Mouse (Mus musculus) midbrain, embryonic 11.5 days (tissue): Measurements from ENCODE around the gene Slco4c1. TPM values are rescaled to one million over a fixed set of nuclear protein-coding genes. Genes with fewer than 3 reads are reported as not detected.

Experiments used
- ATAC-seq: fragments of 200-750 bp; cut with Nextera tagmentation; 2 replicates; pipeline ENCODE4 v1.8.0; 2017; ENCODE audit warnings: moderate TSS enrichment, moderate library complexity; ENCODE audit not compliant: low FRiP score
- DNase-seq: peaks from one replicate; pipeline ENCODE4 v3.0.0; 2015; ENCODE audit warnings: low spot score; ENCODE audit errors: missing footprints
- H3K27ac ChIP-seq: fragments of 300-500 bp; sonication (generic); 2 replicates; pipeline ENCODE4 v1.5.1; 2014; ENCODE audit warnings: low read depth, low read length
- H3K27me3 ChIP-seq: fragments of 300-500 bp; sonication (generic); 2 replicates; pipeline ENCODE4 v1.6.1; 2014; ENCODE audit warnings: mild to moderate bottlenecking, low read length, moderate library complexity, mixed read lengths; ENCODE audit not compliant: control insufficient read depth, insufficient read depth
- H3K36me3 ChIP-seq: fragments of 300-500 bp; sonication (generic); 2 replicates; pipeline ENCODE4 v1.6.1; 2014; ENCODE audit warnings: mild to moderate bottlenecking, low read length, moderate library complexity, mixed read lengths; ENCODE audit not compliant: control insufficient read depth, insufficient read depth
- H3K4me1 ChIP-seq: fragments of 300-500 bp; sonication (generic); 2 replicates; pipeline ENCODE4 v1.6.1; 2014; ENCODE audit warnings: low read length; ENCODE audit not compliant: control insufficient read depth, insufficient read depth
- H3K4me2 ChIP-seq: fragments of 300-500 bp; sonication (generic); 2 replicates; pipeline ENCODE4 v1.6.1; 2014; ENCODE audit warnings: mild to moderate bottlenecking, moderate library complexity
- H3K4me3 ChIP-seq: fragments of 300-500 bp; sonication (generic); 2 replicates; pipeline ENCODE4 v1.5.1; 2014; ENCODE audit warnings: low read depth, low read length
- H3K9ac ChIP-seq: fragments of 300-500 bp; sonication (generic); 2 replicates; pipeline ENCODE4 v1.6.1; 2014; ENCODE audit warnings: low read length
- H3K9me3 ChIP-seq: fragments of 300-500 bp; sonication (generic); 2 replicates; pipeline ENCODE4 v1.6.1; 2016; ENCODE audit warnings: low read length; ENCODE audit not compliant: control insufficient read depth
- WGBS: fragments of 180-500 bp; shearing (Covaris S2); extraction: QIAGEN DNeasy Blood & Tissue Kit; methylation state at CpG from one replicate; pipeline ENCODE4 v1.1.7; 2014; 5-methylcytosine and 5-hydroxymethylcytosine counted together
- polyA plus RNA-seq: library from polyadenylated mRNA; unstranded; fragments of >200 nt; fragmentation: Nextera tagmentation; extraction: Ambion mirVana; gene quantifications from 2 replicates; pipeline ENCODE4 v1.2.1, GENCODE M21; 2014

Slco4c1 gene
- polyA plus RNA-seq, 1 experiment from 2014 or later = 0.04 TPM

GRCm38 (mm10) chr1:96794690-96795089 lies 77.3 kb downstream of the Slco4c1 start:
- H3K9me3 ChIP-seq = no peaks in the 10 kb centered on the region
- H3K36me3 ChIP-seq = no peaks in the 10 kb centered on the region
- no peak overlapping the region for H3K9ac ChIP-seq
- H3K27me3 ChIP-seq = no peaks in the 10 kb centered on the region
- no peak overlapping the region for H3K27ac ChIP-seq
- no peak for ATAC-seq
- no peaks in the 10 kb centered on the region for H3K4me1 ChIP-seq
- DNase-seq = no peak
- no peak overlapping the region for H3K4me3 ChIP-seq
- no peak overlapping the region for H3K4me2 ChIP-seq
- 87% methylated on average over 4 of the region's 4 CpGs for WGBS

GRCm38 (mm10) chr1:96794290-96794689 lies 77.7 kb downstream of the Slco4c1 start:
- Histone ChIP-seq H3K4me2 (no peak overlapping the region), H3K27me3 (no peaks in the 10 kb centered on the region), H3K27ac (no peak overlapping the region), H3K36me3 (no peaks in the 10 kb centered on the region), H3K9ac (no peak overlapping the region), H3K4me1 (no peaks in the 10 kb centered on the region), H3K9me3 (no peaks in the 10 kb centered on the region), H3K4me3 (no peak overlapping the region)
- ATAC-seq (no peak), DNase-seq (no peak)
- 88% methylated on average over 5 of the region's 5 CpGs for WGBS

- no peaks in the 10 kb centered on the region for H3K4me1 ChIP-seq
- no peak overlapping the region for H3K4me3 ChIP-seq
- no peaks in the 10 kb centered on the region for H3K27me3 ChIP-seq
- DNase-seq (no peak), ATAC-seq (no peak)
- WGBS = 92% methylated on average over 1 of the region's 1 CpGs
- no peak overlapping the region for H3K27ac ChIP-seq
- H3K9me3 ChIP-seq = no peaks in the 10 kb centered on the region
- H3K36me3 ChIP-seq = no peaks in the 10 kb centered on the region
- no peak overlapping the region for H3K4me2 ChIP-seq
- H3K9ac ChIP-seq = no peak overlapping the region
These were observed 82.7 kb downstream of the Slco4c1 start for GRCm38 (mm10) chr1:96789268-96789667.

DNA sequence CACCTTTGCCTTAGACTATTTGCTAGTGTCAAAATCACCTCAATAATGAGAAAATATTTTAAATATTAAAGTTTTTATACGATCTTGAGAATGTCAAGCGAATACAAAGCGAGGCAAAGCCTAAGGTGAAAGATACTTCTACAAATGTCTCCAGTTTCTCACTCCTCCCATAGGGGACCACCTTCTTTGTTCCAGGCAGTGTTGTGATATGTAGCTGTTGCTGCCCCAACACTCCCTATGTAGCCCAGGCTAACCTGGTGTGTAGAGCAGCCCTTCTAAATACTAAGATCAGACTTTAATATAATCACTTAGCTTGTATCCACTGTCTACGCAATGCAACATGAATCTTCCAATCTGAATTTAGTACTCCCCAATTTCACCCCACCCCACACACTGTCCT lies 97.8 kb downstream of the Slco4c1 start:
- no peak overlapping the region for H3K27ac ChIP-seq
- no peak overlapping the region for H3K9ac ChIP-seq
- no peak overlapping the region for H3K4me3 ChIP-seq
- no peaks in the 10 kb centered on the region for H3K4me1 ChIP-seq
- ATAC-seq (0 out of 2 replicates have a peak, but pooled peaks have one; percentile 33), DNase-seq (no peak)
- no peaks in the 10 kb centered on the region for H3K36me3 ChIP-seq
- 95% methylated on average over 4 of the region's 4 CpGs for WGBS
- H3K27me3 ChIP-seq = no peaks in the 10 kb centered on the region
- no peaks in the 10 kb centered on the region for H3K9me3 ChIP-seq
- H3K4me2 ChIP-seq = no peak overlapping the region

DNA sequence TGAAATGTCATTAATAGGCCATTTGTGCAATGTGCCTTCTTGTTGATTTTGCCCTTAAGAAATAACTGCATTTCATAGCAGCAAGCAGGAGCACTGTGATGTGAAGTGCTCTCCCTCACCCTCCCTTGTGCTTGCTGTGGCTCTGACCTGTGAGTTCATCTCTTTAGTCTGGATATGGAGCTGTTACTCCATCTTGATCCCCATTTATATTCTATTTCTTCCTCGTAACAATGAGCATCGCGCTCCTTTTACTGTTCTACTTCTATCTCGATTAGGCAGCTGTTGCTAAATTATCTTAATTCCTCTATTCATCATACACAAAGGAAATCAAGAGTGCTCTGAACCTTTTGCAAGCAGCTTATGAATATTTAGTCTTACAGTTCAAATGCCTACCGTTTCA lies 98.3 kb downstream of the Slco4c1 start:
- H3K27ac ChIP-seq = no peak overlapping the region
- no peak for DNase-seq
- H3K4me3 ChIP-seq = no peak overlapping the region
- no peak overlapping the region for H3K9ac ChIP-seq
- no peaks in the 10 kb centered on the region for H3K36me3 ChIP-seq
- no peaks in the 10 kb centered on the region for H3K4me1 ChIP-seq
- no peaks in the 10 kb centered on the region for H3K27me3 ChIP-seq
- H3K4me2 ChIP-seq = no peak overlapping the region
- peak; percentile 35; the same call in 1 of the 2 replicates for ATAC-seq
- WGBS = 65% methylated on average over 5 of the region's 5 CpGs
- H3K9me3 ChIP-seq = no peaks in the 10 kb centered on the region

- no peaks in the 10 kb centered on the region for H3K36me3 ChIP-seq
These were observed 101.7 kb downstream of the Slco4c1 start for GRCm38 (mm10) chr1:96770283-96770682.

DNA sequence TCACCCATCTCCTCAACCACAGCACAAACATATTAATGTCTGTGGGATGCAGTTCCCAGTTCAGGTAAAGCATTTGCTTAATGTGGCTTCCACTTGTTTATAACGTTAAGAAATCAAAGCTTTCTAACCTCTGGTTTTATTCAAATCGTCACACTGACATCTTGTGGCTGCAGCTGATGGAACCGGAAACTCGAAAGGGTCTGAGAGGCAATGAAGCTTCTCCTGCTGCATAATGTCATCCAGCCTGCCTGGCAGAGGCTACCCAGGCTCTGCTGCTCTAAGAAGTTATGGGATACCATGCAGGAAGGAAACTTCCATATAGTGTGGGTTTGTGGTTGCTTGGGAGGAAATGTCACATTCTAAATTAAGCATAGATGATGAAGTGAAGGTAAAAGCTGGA lies 103.7 kb downstream of the Slco4c1 start:
- no peak overlapping the region for H3K4me2 ChIP-seq
- H3K36me3 ChIP-seq = no peaks in the 10 kb centered on the region
- 18% methylated on average over 4 of the region's 4 CpGs for WGBS
- H3K27me3 ChIP-seq = no peaks in the 10 kb centered on the region
- no peaks in the 10 kb centered on the region for H3K4me1 ChIP-seq
- H3K4me3 ChIP-seq = no peak overlapping the region
- no peak overlapping the region for H3K27ac ChIP-seq
- DNase-seq = no peak
- no peaks in the 10 kb centered on the region for H3K9me3 ChIP-seq
- ATAC-seq = 0 out of 2 replicates have a peak, but pooled peaks have one; percentile 33
- H3K9ac ChIP-seq = no peak overlapping the region

More at GRCm38 (mm10) chr1:96770283-96770682, 101.7 kb downstream of the Slco4c1 start:
- no peak for DNase-seq
- no peak overlapping the region for H3K27ac ChIP-seq
- H3K9ac ChIP-seq = no peak overlapping the region
- no peak for ATAC-seq
- no peak overlapping the region for H3K4me2 ChIP-seq
- WGBS = 96% methylated on average over 1 of the region's 1 CpGs
- H3K27me3 ChIP-seq = no peaks in the 10 kb centered on the region
- H3K9me3 ChIP-seq = no peaks in the 10 kb centered on the region
- H3K4me1 ChIP-seq = no peaks in the 10 kb centered on the region
- H3K4me3 ChIP-seq = no peak overlapping the region

DNA sequence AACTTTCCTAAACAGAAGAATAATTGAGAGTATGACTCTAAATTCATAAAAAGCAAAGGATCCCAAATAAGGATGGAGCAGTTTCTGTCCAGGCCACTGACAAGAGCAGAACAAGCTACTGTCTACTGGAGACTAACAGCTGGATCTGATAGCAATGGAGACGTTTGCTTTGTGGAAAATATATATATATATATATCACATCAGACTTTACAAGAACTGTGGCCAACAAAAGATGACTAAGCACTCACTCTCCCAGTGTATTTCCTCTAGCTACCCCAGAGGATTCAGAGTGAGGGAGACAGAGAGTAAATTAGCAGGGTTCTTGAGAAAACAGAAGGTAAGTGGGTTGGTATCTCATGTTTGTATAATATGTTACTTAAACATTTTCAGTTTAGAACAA lies 105.4 kb downstream of the Slco4c1 start:
- H3K9ac ChIP-seq = no peak overlapping the region
- no peak overlapping the region for H3K4me3 ChIP-seq
- DNase-seq (no peak), ATAC-seq (no peak)
- H3K9me3 ChIP-seq = no peaks in the 10 kb centered on the region
- no peak overlapping the region for H3K27ac ChIP-seq
- 69% methylated on average over 1 of the region's 1 CpGs for WGBS
- no peak overlapping the region for H3K4me2 ChIP-seq
- no peaks in the 10 kb centered on the region for H3K36me3 ChIP-seq
- no peaks in the 10 kb centered on the region for H3K4me1 ChIP-seq
- no peaks in the 10 kb centered on the region for H3K27me3 ChIP-seq
